Mouse (Mus musculus) CH12.LX (cell line): ENCODE data around the gene Cdhr2.

Experiments used
- BHLHE40 ChIP-seq: IDR thresholded peaks from 2 replicates; pipeline ENCODE4 v1.6.1; 2011; ENCODE audit warnings: mild to moderate bottlenecking, low read depth, low read length, improper control_type of control experiment
- CTCF ChIP-seq, 2 experiments: IDR thresholded peaks in 1 of 2; conservative IDR thresholded peaks in 1 of 2; 2 replicates each; pipeline ENCODE4 v1.5.1; 2011 to 2012; ENCODE audit warnings: low read depth in 2 of 2, low read length in 2 of 2, improper control_type of control experiment in 1 of 2, inconsistent platforms in 1 of 2, mild to moderate bottlenecking in 1 of 2, moderate library complexity in 1 of 2
- E2F4 ChIP-seq: IDR thresholded peaks from 2 replicates; pipeline ENCODE4 v1.6.1; 2011; ENCODE audit warnings: low read depth, low read length, improper control_type of control experiment; ENCODE audit not compliant: insufficient replicate concordance
- KAT2A ChIP-seq: IDR thresholded peaks from 2 replicates; pipeline ENCODE4 v1.6.1; 2012; ENCODE audit warnings: low read length, improper control_type of control experiment, inconsistent platforms; ENCODE audit not compliant: insufficient replicate concordance
- NRF1 ChIP-seq: IDR thresholded peaks from 2 replicates; pipeline ENCODE4 v1.6.1; 2014; ENCODE audit warnings: low read depth, mild to moderate bottlenecking, inconsistent platforms, low read length, improper control_type of control experiment, moderate library complexity
- POLR2A ChIP-seq: IDR thresholded peaks from 2 replicates; pipeline ENCODE4 v1.6.1; 2011; ENCODE audit warnings: low read depth, mild to moderate bottlenecking, improper control_type of control experiment, low read length
- POLR2AphosphoS2 ChIP-seq: IDR thresholded peaks from 2 replicates; pipeline ENCODE4 v1.6.1; 2011; ENCODE audit warnings: low read depth, low read length, improper control_type of control experiment
- SIN3A ChIP-seq: IDR thresholded peaks from 2 replicates; pipeline ENCODE4 v1.6.1; 2012; ENCODE audit warnings: low read length, improper control_type of control experiment, inconsistent platforms
- USF1 ChIP-seq: IDR thresholded peaks from 2 replicates; pipeline ENCODE4 v1.6.1; 2014; ENCODE audit warnings: low read depth, mild to moderate bottlenecking, inconsistent platforms, low read length, improper control_type of control experiment
- USF2 ChIP-seq: conservative IDR thresholded peaks from 2 replicates; pipeline ENCODE4 v1.6.1; 2011; ENCODE audit warnings: low read depth, low read length, improper control_type of control experiment

GRCm38 (mm10) chr13:54664509-54664908, 36.8 kb upstream of the Cdhr2 start:
- TF ChIP-seq SIN3A = no peak
- no peak for TF ChIP-seq CTCF (conservative IDR thresholded peaks at IDR 0.05 in 1 of 2, IDR thresholded peaks at IDR 0.05 in 1 of 2; ENCODE audit: low read depth in 2 of 2, low read length in 2 of 2)
- TF ChIP-seq NRF1 = no peak
- TF ChIP-seq KAT2A = no peak
- TF ChIP-seq USF1 = no peak
- TF ChIP-seq E2F4 = no peak
- no peak for TF ChIP-seq POLR2A
- TF ChIP-seq POLR2AphosphoS2 = no peak
- no peak for TF ChIP-seq USF2
- no peak for TF ChIP-seq BHLHE40
